Comparison of ENCODE assay signal across 9 mouse cellular contexts in genomic region chr17:67133440-67134103, GRCm38 (mm10).
DNase-seq lines count a peak whose midpoint lies in the region; ATAC-seq and TF ChIP-seq lines count a peak whose summit lies in the region.
"Had no signal": no experiment of that assay in that cellular context is flagged by ENCODE, and none has a peak within 500 bp of the region (broad histone marks: within the 10 kb centered on the region; RNA-seq: fewer than 3 reads in every experiment).

No protein-coding gene starts in this region.

- H3K36me3 ChIP-seq in midbrain, embryonic 13.5 days = no peaks in the 10 kb centered on the region
- no peaks in the 10 kb centered on the region for H3K36me3 ChIP-seq in midbrain, embryonic 11.5 days (ENCODE audit: control insufficient read depth, insufficient read depth, low read length)
- H3K36me3 ChIP-seq in embryonic facial prominence, embryonic 10.5 days (replicated peaks) = no peaks in the 10 kb centered on the region
- peaks cover 14% of the 10 kb centered on the region for H3K36me3 ChIP-seq in heart, adult 2 months (ENCODE audit: control insufficient read depth, insufficient read depth, low read length)
- H3K36me3 ChIP-seq in liver, embryonic 16.5 days (ENCODE audit: control insufficient read depth, insufficient read depth) = no peaks in the 10 kb centered on the region

- intact Hi-C loops in heart, adult 2 months (cut with DNase I) = loop anchor here (5.0 to 10.0 kb wide), 2 partner anchors 149 to 219 kb away; partner anchors contain the start of gene Ptprm

- H3K27ac ChIP-seq in midbrain, embryonic 13.5 days = peak overlapping the region; percentile 47
- no peak overlapping the region for H3K27ac ChIP-seq in midbrain, embryonic 11.5 days (ENCODE audit: low read depth, low read length)
- peak overlapping the region; percentile 44; the same call in 1 of the 2 replicates for H3K27ac ChIP-seq in embryonic facial prominence, embryonic 10.5 days (replicated peaks)
- H3K27ac ChIP-seq in heart, adult 2 months = peak overlapping the region; percentile 79
- H3K27ac ChIP-seq in liver, embryonic 16.5 days (ENCODE audit: low read length) = no peak overlapping the region

- peaks cover 3% of the 10 kb centered on the region; the same call in 1 of the 2 replicates for H3K79me2 ChIP-seq in heart, adult 2 months (replicated peaks; ENCODE audit: control insufficient read depth, insufficient read depth, low read length)

- 0 out of 2 replicates have a peak, but pooled peaks have one; percentile 10 for TF ChIP-seq POLR2A in heart, adult 2 months (IDR thresholded peaks at IDR 0.05; ENCODE audit: insufficient read depth, low read depth, low read length)

- H3K4me3 ChIP-seq in midbrain, embryonic 13.5 days (replicated peaks) = no peak overlapping the region
- no peak overlapping the region for H3K4me3 ChIP-seq in midbrain, embryonic 11.5 days (ENCODE audit: low read depth, low read length)
- no peak overlapping the region for H3K4me3 ChIP-seq in embryonic facial prominence, embryonic 10.5 days
- no peak overlapping the region for H3K4me3 ChIP-seq in heart, adult 2 months
- no peak overlapping the region for H3K4me3 ChIP-seq in liver, embryonic 16.5 days (ENCODE audit: low read depth, low read length)
- H3K4me3 ChIP-seq: myocyte had no signal

- 0 out of 2 replicates have a peak, but pooled peaks have one; percentile 26 for TF ChIP-seq EP300 in heart, adult 2 months (IDR thresholded peaks at IDR 0.05; ENCODE audit: insufficient read depth, low read depth, low read length)

- no peak for TF ChIP-seq CTCF in heart, adult 2 months (IDR thresholded peaks at IDR 0.05)

- H3K9ac ChIP-seq in midbrain, embryonic 13.5 days (replicated peaks) = no peak overlapping the region
- no peak overlapping the region for H3K9ac ChIP-seq in midbrain, embryonic 11.5 days (ENCODE audit: low read length)
- H3K9ac ChIP-seq in heart, adult 2 months (ENCODE audit: low read depth, low read length) = no peak overlapping the region
- no peak overlapping the region for H3K9ac ChIP-seq in liver, embryonic 16.5 days (ENCODE audit: low read depth, low read length)

- peaks cover 9% of the 10 kb centered on the region for H3K4me1 ChIP-seq in midbrain, embryonic 13.5 days (replicated peaks)
- no peaks in the 10 kb centered on the region for H3K4me1 ChIP-seq in midbrain, embryonic 11.5 days (ENCODE audit: control insufficient read depth, insufficient read depth, low read length)
- peaks cover 16% of the 10 kb centered on the region for H3K4me1 ChIP-seq in embryonic facial prominence, embryonic 10.5 days
- peaks cover 18% of the 10 kb centered on the region for H3K4me1 ChIP-seq in heart, adult 2 months (ENCODE audit: control insufficient read depth, insufficient read depth, low read length)
- no peaks in the 10 kb centered on the region for H3K4me1 ChIP-seq in liver, embryonic 16.5 days (ENCODE audit: control insufficient read depth, low read depth, low read length)

- no peaks in the 10 kb centered on the region for H3K9me3 ChIP-seq in midbrain, embryonic 13.5 days
- no peaks in the 10 kb centered on the region for H3K9me3 ChIP-seq in midbrain, embryonic 11.5 days (ENCODE audit: control insufficient read depth, low read length)
- no peaks in the 10 kb centered on the region for H3K9me3 ChIP-seq in embryonic facial prominence, embryonic 10.5 days
- no peaks in the 10 kb centered on the region for H3K9me3 ChIP-seq in liver, embryonic 16.5 days (replicated peaks; ENCODE audit: control insufficient read depth, low read length)

- no peaks in the 10 kb centered on the region for H3K27me3 ChIP-seq in midbrain, embryonic 13.5 days
- H3K27me3 ChIP-seq in midbrain, embryonic 11.5 days (ENCODE audit: control insufficient read depth, insufficient read depth, low read length) = no peaks in the 10 kb centered on the region
- H3K27me3 ChIP-seq in embryonic facial prominence, embryonic 10.5 days (replicated peaks; ENCODE audit: low read depth, poor library complexity, severe bottlenecking) = no peaks in the 10 kb centered on the region
- no peaks in the 10 kb centered on the region for H3K27me3 ChIP-seq in heart, adult 2 months (ENCODE audit: control insufficient read depth, insufficient read depth, low read length)
- no peaks in the 10 kb centered on the region for H3K27me3 ChIP-seq in liver, embryonic 16.5 days (ENCODE audit: control insufficient read depth, insufficient read depth, low read depth, low read length)

- peak; percentile 62; the same call in 1 of the 2 replicates for ATAC-seq in midbrain, embryonic 13.5 days
- ATAC-seq in midbrain, embryonic 11.5 days (ENCODE audit: low FRiP score) = no peak
- ATAC-seq in liver, embryonic 16.5 days (ENCODE audit: low read depth) = peak; percentile 41; the same call in 1 of the 2 replicates

- WGBS in midbrain, embryonic 13.5 days = 66% methylated on average over 13 of the region's 13 CpGs
- WGBS in midbrain, embryonic 11.5 days = 82% methylated on average over 13 of the region's 13 CpGs
- 36% methylated on average over 13 of the region's 13 CpGs for WGBS in embryonic facial prominence, embryonic 10.5 days
- 4% methylated on average over 13 of the region's 13 CpGs for WGBS in heart, adult 2 months
- 22% methylated on average over 13 of the region's 13 CpGs for WGBS in liver, embryonic 16.5 days (ENCODE audit: insufficient replicate concordance)

- no peak overlapping the region for H3K4me2 ChIP-seq in midbrain, embryonic 13.5 days (replicated peaks)
- no peak overlapping the region for H3K4me2 ChIP-seq in midbrain, embryonic 11.5 days
- no peak overlapping the region for H3K4me2 ChIP-seq in liver, embryonic 16.5 days (ENCODE audit: low read depth, low read length)

- no peak for DNase-seq in midbrain, embryonic 11.5 days (ENCODE audit: low spot score, missing footprints)
- peak; percentile 35 for DNase-seq in embryonic facial prominence, embryonic 10.5 days (ENCODE audit: low spot score)
- DNase-seq in heart, adult 2 months = peak; percentile 75 to 84
- peak; percentile 58 for DNase-seq in kidney, adult 18-20 months
- DNase-seq in right cerebral cortex, postnatal 25 days = peak; percentile 19
- DNase-seq in c-Kit-positive CD71-positive TER-119-positive erythroid progenitor cells, embryonic 14.5 days (ENCODE audit: low spot score) = no peak

Comparison
In these comparisons a context has a peak if more than half of its experiments do, and no peak if none do; other contexts are left out.
1. H3K27ac ChIP-seq: peak in midbrain, embryonic 13.5 days (single experiment), embryonic facial prominence, embryonic 10.5 days (single experiment) and heart, adult 2 months (single experiment); none in midbrain, embryonic 11.5 days (single experiment) and liver, embryonic 16.5 days (single experiment).
2. DNase-seq: peak in embryonic facial prominence, embryonic 10.5 days (single experiment), heart, adult 2 months (2 of 2), kidney, adult 18-20 months (single experiment) and right cerebral cortex, postnatal 25 days (single experiment); none in midbrain, embryonic 11.5 days (single experiment) and c-Kit-positive CD71-positive TER-119-positive erythroid progenitor cells, embryonic 14.5 days (single experiment).